Mouse (Mus musculus) right cerebral cortex, postnatal 14 days (tissue): ENCODE results near the gene Amn.
A peak's percentile ranks its signal among the peaks of the same experiment; 100 is the strongest.

Experiments
- DNase-seq: peaks from one replicate; pipeline ENCODE4 v3.0.0; 2022

Amn gene

GRCm38 (mm10) chr12:111270629-111271277 is at the start of gene Amn:
Gene Amn, plus strand, starts transcription at chr12:111271095.
- no peak for DNase-seq

- DNase-seq = no peak
Measured at GRCm38 (mm10) chr12:111225197-111225780, 45.6 kb upstream of the Amn start.

GRCm38 (mm10) chr12:111227410-111227809 is 43.5 kb upstream of the Amn start:
- DNase-seq = no peak

GRCm38 (mm10) chr12:111228488-111228887 is 42.4 kb upstream of the Amn start:
- no peak for DNase-seq

- no peak for DNase-seq
Measured at GRCm38 (mm10) chr12:111230793-111231192, 40.1 kb upstream of the Amn start.

- DNase-seq = no peak
Measured at GRCm38 (mm10) chr12:111233798-111234197, 37.1 kb upstream of the Amn start.

GRCm38 (mm10) chr12:111234383-111234782 is 36.5 kb upstream of the Amn start:
- no peak for DNase-seq

GRCm38 (mm10) chr12:111235631-111236030 is 35.3 kb upstream of the Amn start:
- DNase-seq = no peak

GRCm38 (mm10) chr12:111237611-111238188 is 33.2 kb upstream of the Amn start:
- DNase-seq = no peak

- no peak for DNase-seq
Measured at GRCm38 (mm10) chr12:111238345-111238744, 32.5 kb upstream of the Amn start.

GRCm38 (mm10) chr12:111238778-111239177 is 32.1 kb upstream of the Amn start:
- peak; percentile 50 for DNase-seq

- no peak for DNase-seq
Measured at GRCm38 (mm10) chr12:111239930-111240329, 31.0 kb upstream of the Amn start.

- no peak for DNase-seq
Measured at GRCm38 (mm10) chr12:111241916-111242315, 29.0 kb upstream of the Amn start.

- DNase-seq = no peak
Measured at GRCm38 (mm10) chr12:111242346-111242745, 28.5 kb upstream of the Amn start.

- DNase-seq = no peak
Measured at GRCm38 (mm10) chr12:111243733-111244132, 27.2 kb upstream of the Amn start.

GRCm38 (mm10) chr12:111245070-111245469 is 25.8 kb upstream of the Amn start:
- DNase-seq = no peak

GRCm38 (mm10) chr12:111246808-111247464 is 24.0 kb upstream of the Amn start:
- no peak for DNase-seq

- no peak for DNase-seq
Measured at GRCm38 (mm10) chr12:111249095-111249494, 21.8 kb upstream of the Amn start.

GRCm38 (mm10) chr12:111250116-111250515 is 20.8 kb upstream of the Amn start:
- DNase-seq = no peak

- no peak for DNase-seq
Measured at GRCm38 (mm10) chr12:111251227-111251626, 19.7 kb upstream of the Amn start.

GRCm38 (mm10) chr12:111263650-111264049 is 7.2 kb upstream of the Amn start:
- DNase-seq = no peak

- no peak for DNase-seq
Measured at GRCm38 (mm10) chr12:111265212-111265611, 5.7 kb upstream of the Amn start.

- no peak for DNase-seq
Measured at GRCm38 (mm10) chr12:111266592-111266991, 4.3 kb upstream of the Amn start.
